Mouse (Mus musculus): Measurements from ENCODE around the gene Stx11.

The Stx11 gene

DNA sequence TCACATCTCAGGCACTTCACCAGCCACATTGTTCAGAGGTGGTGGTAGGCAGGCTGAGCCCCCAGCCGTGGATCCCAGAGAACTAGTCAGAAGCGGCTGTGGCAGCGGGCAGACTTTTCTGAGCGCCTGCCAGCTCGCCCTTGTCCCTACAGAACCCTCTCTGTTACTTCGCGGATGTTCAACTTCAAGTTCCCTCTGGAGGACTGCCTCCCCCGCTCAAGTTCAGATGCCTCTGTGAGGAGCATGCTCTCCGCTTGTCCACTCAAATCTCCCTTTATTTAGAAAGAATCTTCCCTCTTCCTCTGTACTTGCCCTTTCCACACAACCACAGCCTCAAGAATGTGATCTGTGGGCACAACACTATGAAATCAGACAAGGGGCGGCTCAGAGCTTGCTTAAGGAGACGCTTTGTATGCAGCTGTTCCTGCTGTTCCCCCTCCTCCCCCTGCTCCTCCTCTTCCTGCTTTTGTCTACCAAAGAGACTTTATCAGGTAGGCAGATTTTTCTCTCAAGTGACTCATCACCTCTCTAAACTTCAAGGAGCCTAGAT, 52.0 kb downstream of the Stx11 start:
- DNase-seq (ENCODE audit: low spot score) = peak; percentile 13

DNA sequence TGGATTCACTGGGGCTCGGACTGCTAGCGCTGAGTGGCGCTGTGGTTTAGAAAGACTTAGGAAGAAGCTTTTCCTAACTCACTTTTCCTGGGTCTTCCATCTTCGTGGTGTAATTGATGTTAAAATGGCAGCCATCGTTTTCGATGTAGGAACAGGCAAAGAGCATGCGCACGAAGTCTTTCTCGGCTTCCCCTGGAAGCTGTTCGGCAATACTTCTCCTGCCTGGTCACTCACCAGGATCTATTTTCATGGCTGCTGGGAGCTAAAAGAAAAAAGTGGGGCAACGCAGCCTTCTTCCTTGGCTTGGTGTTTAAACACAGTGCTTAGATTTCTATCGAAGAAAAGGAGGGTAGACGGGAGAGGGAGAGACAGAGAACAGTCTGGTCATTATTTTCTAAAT, 52.6 kb downstream of the Stx11 start:
- no peak for DNase-seq (ENCODE audit: low spot score)

DNA sequence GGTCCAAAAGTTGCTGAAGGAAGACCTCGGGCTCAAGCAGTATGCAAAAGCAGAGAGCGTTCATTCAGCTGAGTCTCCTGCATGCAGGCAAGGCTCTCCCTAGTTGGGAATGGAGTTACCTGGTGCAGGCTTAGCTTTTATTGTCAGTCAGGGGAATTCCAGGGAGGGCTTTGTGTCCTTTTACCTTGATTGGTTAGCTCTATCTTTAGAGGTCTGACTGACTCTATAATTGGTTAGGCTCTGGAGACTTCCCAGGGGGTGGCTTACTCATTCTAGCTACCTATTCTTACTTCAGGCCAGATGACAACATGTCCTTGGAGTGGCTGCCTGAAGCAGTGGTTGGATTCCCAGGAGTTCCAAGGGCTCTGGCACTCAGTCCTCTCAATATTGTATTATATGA, 54.2 kb downstream of the Stx11 start:
- DNase-seq (ENCODE audit: low spot score) = no peak

DNA sequence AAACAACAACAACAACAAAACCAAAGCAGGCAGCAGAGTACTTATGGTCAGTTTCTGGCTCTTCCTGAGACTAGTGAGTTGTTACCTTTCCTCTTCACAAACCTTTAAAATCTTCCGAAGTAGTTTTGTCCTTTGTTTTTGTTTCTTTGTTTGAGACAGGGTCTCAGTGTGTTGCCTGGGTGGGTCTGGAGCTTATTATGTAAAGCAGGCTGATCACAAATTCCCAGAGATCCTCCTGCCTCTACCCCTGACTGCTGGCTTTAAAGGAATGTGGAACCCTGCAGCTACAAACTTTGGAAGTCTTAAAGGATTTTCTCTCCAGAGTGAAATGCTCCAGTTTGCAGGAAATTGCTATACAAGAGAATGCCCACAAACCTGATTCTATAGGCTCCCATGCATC, 54.9 kb downstream of the Stx11 start:
- DNase-seq (ENCODE audit: low spot score) = no peak

DNA sequence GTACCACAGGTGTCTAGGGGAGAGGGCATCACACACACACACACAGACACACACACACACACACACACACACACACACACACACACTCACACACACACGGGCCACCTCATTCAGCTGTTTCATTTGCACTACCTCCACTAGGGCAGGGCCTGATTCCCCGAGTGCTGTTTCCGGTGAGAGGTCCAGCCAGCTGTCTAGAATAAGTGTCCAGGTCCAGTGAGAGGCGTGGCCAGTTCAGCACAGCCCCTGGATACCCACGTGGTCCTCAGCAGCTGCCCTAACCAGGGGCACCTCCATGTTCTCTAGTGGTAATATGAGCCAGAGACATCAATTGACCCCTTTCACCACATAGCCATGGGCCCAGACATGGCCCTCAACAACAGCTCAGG, 60.0 kb downstream of the Stx11 start:
- DNase-seq (ENCODE audit: low spot score) = no peak

DNA sequence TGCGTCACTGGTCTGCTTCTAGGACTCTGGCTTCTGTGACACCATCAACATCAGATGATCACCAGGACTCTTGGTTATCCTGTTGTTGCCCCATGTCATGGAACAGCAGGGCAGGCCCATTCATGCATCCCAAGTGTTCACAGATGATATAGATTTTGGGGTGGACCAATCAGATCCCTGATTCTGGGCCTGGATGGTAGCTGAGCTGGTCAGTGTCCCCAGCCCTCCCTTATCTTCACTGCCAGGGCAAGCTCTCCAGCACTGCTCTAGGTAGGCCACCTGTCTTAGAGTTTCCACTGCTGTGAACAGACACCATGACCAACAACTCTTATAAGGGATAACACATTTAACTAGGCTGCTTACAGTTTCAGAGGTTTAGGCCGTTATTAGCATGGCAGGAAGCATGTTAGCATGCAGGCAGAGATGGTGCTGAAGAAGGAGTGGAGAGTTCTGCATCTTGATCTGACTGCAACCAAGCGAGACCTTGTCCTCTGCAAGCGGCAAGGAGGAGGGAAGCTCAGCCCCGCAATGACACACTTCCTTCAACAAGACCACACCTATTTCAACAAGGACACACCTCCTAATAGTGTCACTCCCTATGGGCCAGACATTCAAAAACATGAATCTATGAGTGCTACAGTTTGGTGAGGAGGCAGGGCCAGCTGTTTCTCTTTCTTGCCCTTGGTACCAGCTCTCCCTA, 60.5 kb downstream of the Stx11 start:
- no peak for DNase-seq (ENCODE audit: low spot score)

DNA sequence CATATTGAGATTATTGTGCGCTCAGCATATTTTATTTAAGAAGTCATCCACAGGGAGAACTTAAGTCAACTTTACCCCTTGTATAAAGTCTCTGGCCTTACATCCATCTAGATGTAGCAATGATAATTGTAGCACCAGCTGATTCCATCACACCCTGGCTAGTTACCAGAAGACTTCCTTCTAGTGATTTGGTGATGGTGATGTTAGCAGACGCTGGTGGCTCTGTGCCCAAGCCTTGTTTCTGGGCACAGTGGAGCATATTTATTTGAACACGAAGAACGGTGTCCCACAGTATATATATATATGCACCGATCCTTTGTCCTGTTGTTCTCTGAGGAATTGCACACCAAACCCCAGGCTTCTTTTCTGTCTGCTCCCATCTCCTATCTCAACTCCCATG, 64.2 kb downstream of the Stx11 start:
- DNase-seq (ENCODE audit: low spot score) = no peak

DNA sequence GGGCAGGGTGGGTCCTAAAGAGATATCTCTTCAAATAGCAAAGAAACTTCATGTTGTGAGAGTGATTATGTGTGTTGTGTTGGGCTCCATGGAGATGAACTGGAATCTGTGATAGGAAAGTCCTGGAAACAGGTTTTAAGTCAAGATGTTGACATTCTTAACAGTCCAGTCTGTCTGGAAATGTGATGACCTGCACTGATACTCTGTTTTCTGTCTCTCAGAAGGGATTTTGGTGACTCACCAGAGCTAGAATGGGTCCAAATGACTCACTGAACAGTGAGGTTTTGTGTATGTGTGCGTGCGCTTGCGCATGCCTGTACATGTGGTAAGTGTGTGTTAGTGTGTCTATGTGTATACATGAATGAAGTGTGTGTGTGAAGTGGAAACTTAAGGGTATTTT, 70.8 kb downstream of the Stx11 start:
- DNase-seq (ENCODE audit: low spot score) = no peak

DNA sequence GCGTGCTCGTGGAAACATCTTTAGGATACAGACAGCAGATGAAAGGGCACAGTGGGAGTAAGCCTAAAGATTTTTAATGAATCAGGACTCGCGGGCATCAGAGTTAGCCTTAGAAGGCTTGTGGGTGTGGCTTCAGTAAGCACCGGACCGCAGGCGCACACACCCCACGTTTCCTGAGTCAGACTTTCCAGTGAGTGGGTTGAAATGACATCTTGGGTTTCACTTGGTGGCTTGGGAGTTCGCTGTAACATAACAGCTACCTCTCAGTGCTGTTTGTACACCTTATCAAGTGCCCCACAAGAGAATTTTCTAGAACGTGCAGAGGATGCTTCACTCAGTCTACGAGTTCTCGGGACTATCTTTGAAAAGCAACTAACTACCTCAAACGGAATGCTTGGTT, 75.7 kb downstream of the Stx11 start:
- DNase-seq (ENCODE audit: low spot score) = no peak
